24 mouse cellular contexts compared by ENCODE assay signal in the genomic region with DNA sequence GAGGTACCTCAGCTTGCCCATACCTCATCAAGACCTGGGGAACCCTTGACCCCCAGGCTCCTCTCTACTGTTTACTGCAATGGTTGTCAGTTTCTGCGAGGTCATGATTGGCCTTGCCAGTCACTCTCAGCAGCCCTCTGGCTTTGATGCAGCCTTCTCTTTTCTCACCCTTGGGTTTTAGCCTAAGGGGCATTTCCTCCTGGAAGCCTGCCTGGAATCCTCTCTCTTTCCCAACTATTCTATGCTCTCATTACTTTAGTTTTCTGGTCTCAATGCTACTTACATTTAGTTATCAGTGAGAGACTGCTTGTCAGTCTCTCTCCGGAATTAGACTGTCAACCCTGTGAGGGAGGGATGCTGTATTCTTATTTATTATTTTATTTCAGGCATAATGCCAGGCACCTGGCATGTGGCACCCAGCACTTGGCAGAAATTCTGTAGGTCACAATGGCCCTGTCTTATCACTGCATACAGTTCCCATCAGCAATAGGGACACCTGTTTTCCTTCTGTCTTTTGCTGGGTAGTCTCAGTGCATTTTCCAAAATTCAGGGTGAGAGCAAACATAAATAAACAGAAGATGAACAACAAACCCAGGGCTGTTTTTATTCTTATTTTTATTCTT. TPM values are rescaled to one million over a fixed set of nuclear protein-coding genes. Genes with fewer than 3 reads are reported as not detected.
DNase-seq lines count a peak whose midpoint lies in the region; ATAC-seq and TF ChIP-seq lines count a peak whose summit lies in the region.
"Had no signal": no experiment of that assay in that cellular context is flagged by ENCODE, and none has a peak within 500 bp of the region (broad histone marks: within the 10 kb centered on the region; RNA-seq: fewer than 3 reads in every experiment).

No protein-coding gene starts in this region.

- no peak overlapping the region for H3K4me3 ChIP-seq in gastrocnemius, adult 2 months
- H3K4me3 ChIP-seq in midbrain, postnatal 0 days (ENCODE audit: low read depth, low read length): no peak overlapping the region
- H3K4me3 ChIP-seq: heart, embryonic 12.5 days; limb, embryonic 15.5 days; liver, embryonic 15.5 days had no signal

- DNase-seq in gastrocnemius, adult 2 months: no peak
- DNase-seq in gastrocnemius, postnatal 4 days (ENCODE audit: low spot score in 2 of 2): no peak
- peak; percentile 62 for DNase-seq in 3T3-L1 (ENCODE audit: low read depth, low spot score)
- DNase-seq in NIH3T3 (ENCODE audit: low read depth): peak; percentile 57
- DNase-seq in cerebellum, adult 9-11 months: peak; percentile 11
- no peak for DNase-seq in midbrain, postnatal 0 days (ENCODE audit: low spot score)
- no peak for DNase-seq in lung, postnatal 14 days
- DNase-seq: adrenal gland, postnatal 36 days; gastrocnemius, postnatal 10 days; kidney, adult 18-20 months; kidney, postnatal 10 days; layer of hippocampus, postnatal 36 days; thymus, postnatal 25 days had no signal

- TF ChIP-seq CTCF in gastrocnemius, adult 2 months (IDR thresholded peaks at IDR 0.05): no peak
- TF ChIP-seq CTCF in midbrain, postnatal 0 days (IDR thresholded peaks at IDR 0.05): no peak

- no peak overlapping the region for H3K9ac ChIP-seq in midbrain, postnatal 0 days (replicated peaks; ENCODE audit: low read length, poor library complexity, severe bottlenecking)
- H3K9ac ChIP-seq: heart, embryonic 12.5 days; limb, embryonic 15.5 days; liver, embryonic 15.5 days had no signal

- no peaks in the 10 kb centered on the region for H3K9me3 ChIP-seq in midbrain, postnatal 0 days (ENCODE audit: low read length)
- H3K9me3 ChIP-seq: heart, embryonic 12.5 days; limb, embryonic 15.5 days; liver, embryonic 15.5 days had no signal

- ATAC-seq in midbrain, postnatal 0 days (ENCODE audit: low FRiP score): no peak
- ATAC-seq: activated CD4-positive, CD25-positive, alpha-beta regulatory T cell, adult 4 months; Patski had no signal

- intact Hi-C loops in gastrocnemius, adult 2 months (cut with DNase I): loop anchor here (5.0 kb wide), 1 partner anchor 37 kb away; no protein-coding TSS in a partner anchor

- H3K4me2 ChIP-seq in midbrain, postnatal 0 days (ENCODE audit: low read depth, low read length, poor library complexity, severe bottlenecking): no peak overlapping the region
- H3K4me2 ChIP-seq: heart, embryonic 12.5 days; limb, embryonic 15.5 days; liver, embryonic 15.5 days; midbrain, embryonic 11.5 days had no signal

- WGBS in midbrain, postnatal 0 days: 71% methylated on average over 2 of the region's 2 CpGs

- no peaks in the 10 kb centered on the region for H3K27me3 ChIP-seq in midbrain, postnatal 0 days (ENCODE audit: insufficient read depth, low read length)
- H3K27me3 ChIP-seq: heart, embryonic 12.5 days; limb, embryonic 15.5 days; liver, embryonic 15.5 days; Patski had no signal

- peak overlapping the region; percentile 44; the same call in 1 of the 2 replicates for H3K27ac ChIP-seq in gastrocnemius, adult 2 months
- H3K27ac ChIP-seq in midbrain, postnatal 0 days (ENCODE audit: low read depth, low read length): no peak overlapping the region
- H3K27ac ChIP-seq: limb, embryonic 15.5 days; liver, embryonic 15.5 days had no signal

- peaks cover 9% of the 10 kb centered on the region for H3K4me1 ChIP-seq in midbrain, postnatal 0 days (ENCODE audit: insufficient read depth, low read length)

- no peaks in the 10 kb centered on the region for H3K36me3 ChIP-seq in midbrain, postnatal 0 days (ENCODE audit: insufficient read depth, low read length)
- H3K36me3 ChIP-seq: heart, embryonic 12.5 days; limb, embryonic 15.5 days; liver, embryonic 15.5 days had no signal

RNA-seq across cellular contexts. Expression of a gene that starts 40.7 kb away (rescaled TPM):
- total RNA-seq in gastrocnemius, adult 2 months (2021): 100 to 1,000 TPM; 212 to 217 TPM
- total RNA-seq in gastrocnemius, postnatal 4 days (2021): 100 to 1,000 TPM; 377 to 414 TPM
- 13.0 and 19.2 TPM in 2 replicates for total RNA-seq in midbrain, postnatal 0 days (2014; rRNA removed)
- 4.4 and 5.7 TPM in 2 replicates for polyA plus RNA-seq in midbrain, postnatal 0 days (2015; fragmentation: Nextera tagmentation; extraction: Ambion mirVana)

RNA-seq across cellular contexts. Expression of a gene that starts 58.0 kb away (rescaled TPM):
- total RNA-seq in gastrocnemius, adult 2 months (2021): not detected
- 1 to 10 TPM; 1.7 to 5.3 TPM for total RNA-seq in gastrocnemius, postnatal 4 days (2021)
- total RNA-seq in midbrain, postnatal 0 days (2014; rRNA removed): not detected in 2 replicates
- polyA plus RNA-seq in midbrain, postnatal 0 days (2015; fragmentation: Nextera tagmentation; extraction: Ambion mirVana): not detected in 2 replicates
- total RNA-seq: adrenal gland, postnatal 36 days; layer of hippocampus, adult 18-20 months; layer of hippocampus, postnatal 36 days; left cerebral cortex, postnatal 14 days had no signal
- polyA plus RNA-seq: activated CD4-positive, CD25-positive, alpha-beta regulatory T cell, adult 4 months; embryonic facial prominence, embryonic 14.5 days; heart, embryonic 12.5 days; hindbrain, embryonic 11.5 days; liver, embryonic 15.5 days; midbrain, embryonic 11.5 days; neural tube, embryonic 14.5 days; Patski had no signal

Comparison
In these comparisons a context has a peak if more than half of its experiments do, and no peak if none do; other contexts are left out.
1. DNase-seq: peak in 3T3-L1 (single experiment), NIH3T3 (single experiment) and cerebellum, adult 9-11 months (single experiment); none in gastrocnemius, adult 2 months (single experiment), gastrocnemius, postnatal 4 days (0 of 2), midbrain, postnatal 0 days (single experiment) and lung, postnatal 14 days (single experiment).
2. RNA of a gene that starts 40.7 kb away (total RNA-seq): 377 to 414 TPM in gastrocnemius, postnatal 4 days and 212 to 217 TPM in gastrocnemius, adult 2 months; 13.0 to 19.2 TPM in midbrain, postnatal 0 days; every median in the first group is over 10 times any median in the second.